Mouse (Mus musculus) mature B cell (primary cell): Measurements from ENCODE around the gene Pwwp2a.

ENCODE experiments used
- in situ Hi-C: fragments of 300-500 bp; cut with MboI; formaldehyde crosslinking; loops from 2 replicates; pipeline ENCODE4 v1.14.3; 2019

The Pwwp2a gene

GRCm38 (mm10) chr11:43681472-43682414 is at the start of gene Pwwp2a:
Pwwp2a (plus strand) TSS chr11:43681998.
- in situ Hi-C loops, result no loop called here

- in situ Hi-C loops, result no loop called here
Observed at GRCm38 (mm10) chr11:43632566-43632965, 49.2 kb upstream of the Pwwp2a start.

GRCm38 (mm10) chr11:43633165-43633564 is 48.6 kb upstream of the Pwwp2a start:
- in situ Hi-C loops, result no loop called here

- in situ Hi-C loops, result no loop called here
Observed at GRCm38 (mm10) chr11:43633658-43634401, 48.0 kb upstream of the Pwwp2a start.

DNA sequence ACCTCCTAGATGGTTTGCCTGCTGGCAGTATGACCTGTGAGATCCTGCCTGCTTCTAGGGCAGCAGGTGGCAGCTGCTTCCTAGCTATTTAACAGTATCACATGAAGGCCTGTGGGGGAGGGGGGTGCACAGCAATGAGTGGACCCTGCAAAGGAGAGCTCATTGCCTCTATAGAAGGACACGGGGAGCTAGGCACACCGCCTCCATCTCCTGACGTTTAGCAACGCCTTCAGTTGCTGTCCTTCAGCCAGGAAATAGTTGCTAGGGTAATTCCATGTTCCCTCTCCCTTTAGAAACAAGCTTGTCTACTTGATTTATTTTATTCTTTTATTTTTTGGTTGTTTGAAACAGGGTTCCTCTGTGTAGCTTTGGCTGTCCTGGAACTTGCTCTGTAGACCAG is 45.0 kb upstream of the Pwwp2a start:
- in situ Hi-C loops, result no loop called here

DNA sequence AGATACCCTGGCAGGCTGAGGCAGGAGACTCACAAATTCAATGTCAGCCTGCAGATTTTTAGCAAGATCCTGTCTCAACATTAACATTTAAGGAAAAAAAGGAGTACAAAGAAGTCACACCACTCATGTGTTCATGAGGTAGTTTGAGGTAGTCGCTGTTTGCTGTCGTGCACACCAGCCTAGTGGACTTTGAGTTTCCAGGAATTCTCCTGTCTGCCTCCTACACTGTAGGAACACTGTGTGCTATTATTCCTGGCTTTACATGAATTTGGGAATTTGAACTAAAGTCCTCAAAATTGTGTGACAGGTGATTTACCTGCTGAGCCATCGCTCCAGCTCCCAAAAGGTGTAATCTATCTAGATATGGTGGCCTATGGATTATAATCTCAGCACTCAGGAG is 43.3 kb upstream of the Pwwp2a start:
- in situ Hi-C loops, result no loop called here

DNA sequence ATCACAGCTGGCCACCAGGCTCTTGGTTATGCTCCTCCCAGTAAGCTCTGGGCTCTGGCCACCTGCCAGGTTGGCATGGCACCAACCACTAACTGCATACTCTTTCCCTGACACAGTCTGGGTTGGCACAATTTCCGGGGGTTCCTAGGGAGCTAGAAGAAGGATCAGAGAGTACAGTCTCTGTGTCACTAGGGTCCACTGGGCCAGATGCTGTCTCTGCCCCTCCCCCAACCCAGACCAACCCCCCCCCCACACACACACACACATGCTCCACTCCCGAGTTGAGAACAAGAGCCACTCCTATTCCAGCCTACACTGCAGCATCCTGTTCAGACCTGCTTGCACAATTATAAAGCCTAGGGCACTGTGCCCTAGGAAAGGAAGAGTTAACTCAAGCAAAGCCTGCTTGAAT is 38.6 kb upstream of the Pwwp2a start:
- in situ Hi-C loops, result no loop called here

- in situ Hi-C loops, result no loop called here
Observed at GRCm38 (mm10) chr11:43645286-43645685, 36.5 kb upstream of the Pwwp2a start.

GRCm38 (mm10) chr11:43653051-43653475 is 28.7 kb upstream of the Pwwp2a start:
- in situ Hi-C loops, result no loop called here

GRCm38 (mm10) chr11:43656464-43656863 is 25.3 kb upstream of the Pwwp2a start:
- in situ Hi-C loops, result no loop called here

GRCm38 (mm10) chr11:43658010-43658409 is 23.8 kb upstream of the Pwwp2a start:
- in situ Hi-C loops, result no loop called here

DNA sequence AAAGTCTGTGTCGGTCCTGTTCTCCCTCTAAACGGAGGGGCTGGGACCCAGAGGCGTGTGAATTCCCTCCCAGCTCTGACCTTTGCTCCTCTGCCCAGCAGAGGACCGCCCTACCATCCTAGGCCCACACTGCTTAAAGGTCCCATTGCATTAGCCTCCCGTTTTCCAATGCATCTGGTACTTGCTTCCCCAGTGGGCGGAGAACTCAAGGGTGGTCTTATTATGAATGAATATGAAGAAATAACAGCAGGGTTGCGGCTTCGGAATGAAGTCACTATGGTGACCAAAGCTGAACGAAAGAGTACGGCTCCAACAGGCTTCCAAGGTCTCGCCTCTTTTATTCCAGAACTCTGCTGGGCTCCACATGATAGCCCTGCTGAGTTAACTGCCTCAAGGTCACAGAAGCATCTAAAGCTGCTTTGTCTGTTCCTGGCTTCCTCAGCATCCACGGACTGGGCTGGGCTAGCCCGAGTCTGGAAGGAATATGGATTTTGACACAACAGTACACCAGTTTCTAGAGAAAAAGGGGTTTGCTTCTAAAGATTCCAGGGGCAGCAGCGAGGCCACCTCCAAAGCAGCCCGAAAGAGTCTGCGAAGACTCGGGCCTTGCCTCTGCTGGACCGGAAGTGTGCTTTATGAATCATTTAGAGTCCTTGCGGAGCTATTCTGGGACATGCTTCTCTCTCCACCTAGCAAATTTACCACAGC is 14.6 kb upstream of the Pwwp2a start:
- in situ Hi-C loops, result no loop called here

GRCm38 (mm10) chr11:43682415-43683217 is 818 bp downstream of the Pwwp2a start:
- in situ Hi-C loops, result no loop called here

DNA sequence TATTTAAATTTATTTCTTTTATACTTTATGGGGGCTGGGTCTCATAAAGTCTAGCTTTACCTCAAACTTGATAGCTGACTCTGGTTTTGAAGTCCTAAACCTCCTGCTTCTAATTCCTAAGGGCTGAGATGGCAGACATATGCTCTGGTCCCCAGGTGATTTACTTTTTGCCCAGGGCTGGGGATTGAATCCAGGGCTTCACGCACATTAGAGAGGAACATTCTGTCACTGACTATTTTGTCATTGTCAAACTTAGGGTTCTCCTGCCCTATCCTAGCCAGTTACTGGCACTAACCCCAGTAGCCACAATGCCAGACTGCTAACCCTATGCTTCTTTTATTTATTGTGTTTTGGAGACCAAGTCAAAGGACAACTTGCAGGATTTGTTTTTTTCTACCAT is 7.1 kb downstream of the Pwwp2a start:
- in situ Hi-C loops, result no loop called here

DNA sequence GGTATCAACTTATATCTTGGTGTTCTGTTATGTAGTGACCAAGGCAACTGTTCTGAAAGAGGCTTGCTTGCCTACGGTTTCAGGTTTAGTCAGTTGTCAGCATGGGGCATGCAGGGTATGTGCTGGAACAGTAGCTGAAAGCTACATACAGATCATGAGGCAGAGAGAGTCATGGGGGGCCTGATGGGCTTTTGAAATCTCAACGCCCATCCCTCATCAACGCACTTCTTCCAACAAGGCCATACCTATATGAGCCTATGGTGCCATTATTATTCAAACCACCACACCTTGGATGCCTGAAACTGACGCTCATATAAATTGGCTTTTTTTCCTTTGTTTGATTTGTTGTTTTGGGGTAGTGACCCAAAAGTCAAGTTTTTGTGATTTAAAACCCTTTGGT is 14.8 kb downstream of the Pwwp2a start:
- in situ Hi-C loops, result no loop called here

- in situ Hi-C loops, result no loop called here
Observed at GRCm38 (mm10) chr11:43698621-43699020, 16.8 kb downstream of the Pwwp2a start.

DNA sequence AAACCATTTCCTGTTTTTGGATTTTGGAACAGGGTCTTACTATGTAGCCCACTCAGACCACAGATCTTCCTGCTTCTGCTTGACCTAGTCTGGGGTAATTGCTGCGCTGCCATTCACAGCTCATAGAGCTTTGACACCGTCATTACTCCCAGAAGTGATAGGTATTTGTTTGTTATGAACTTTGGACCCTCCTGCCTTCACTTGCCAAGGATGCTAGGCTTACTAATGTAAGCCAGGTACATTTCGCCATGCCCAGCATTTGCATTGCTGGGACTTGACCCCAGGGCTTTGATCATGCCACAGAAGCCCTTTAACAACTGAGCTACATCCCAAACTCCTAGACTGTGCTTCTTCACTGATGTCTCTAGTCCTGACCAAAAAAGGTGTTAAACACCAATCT is 18.5 kb downstream of the Pwwp2a start:
- in situ Hi-C loops, result no loop called here

- in situ Hi-C loops, result no loop called here
Observed at GRCm38 (mm10) chr11:43703552-43703951, 21.8 kb downstream of the Pwwp2a start.

- in situ Hi-C loops, result no loop called here
Observed at GRCm38 (mm10) chr11:43705751-43706150, 24.0 kb downstream of the Pwwp2a start.

DNA sequence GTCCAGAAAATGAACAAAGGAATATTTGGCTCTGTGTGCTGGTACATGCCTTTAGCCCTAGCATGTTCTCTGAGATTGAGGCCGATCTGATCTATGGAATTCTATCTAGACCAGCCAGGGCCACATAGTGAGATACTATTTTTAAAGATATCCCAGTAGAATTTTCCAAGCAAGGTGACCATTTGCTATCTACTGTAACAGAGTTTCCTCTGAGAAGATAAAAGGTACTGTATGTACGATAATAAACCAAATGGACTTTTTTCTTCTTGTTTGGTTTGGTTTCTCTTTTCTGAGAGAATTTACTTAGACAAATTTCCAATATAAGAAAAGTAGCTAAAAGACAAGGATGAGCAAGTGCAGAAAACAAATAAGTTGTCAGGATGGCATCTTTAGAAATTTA is 26.6 kb downstream of the Pwwp2a start:
- in situ Hi-C loops, result no loop called here

DNA sequence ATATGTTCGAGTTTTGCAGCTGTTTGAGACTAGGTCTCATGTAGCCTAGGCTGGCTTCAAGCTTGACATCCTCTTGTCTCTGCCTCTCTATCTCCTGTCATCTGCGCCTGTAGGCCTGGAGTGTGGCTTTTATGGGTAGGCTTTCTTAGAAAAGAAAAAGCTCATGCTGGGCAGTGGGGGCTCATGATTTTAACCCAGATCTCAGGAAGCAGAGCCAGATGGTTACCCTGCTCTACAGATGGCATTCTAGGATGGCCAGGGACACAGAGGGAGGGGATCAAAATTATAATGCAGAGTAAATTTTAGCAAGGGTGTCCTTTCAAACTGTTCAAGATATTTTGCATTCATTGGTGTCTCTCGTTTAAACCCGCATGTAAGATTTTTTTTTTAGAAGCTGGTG is 30.4 kb downstream of the Pwwp2a start:
- in situ Hi-C loops, result no loop called here
